Mouse (Mus musculus) erythroblast, embryonic 14.5 days (primary cell): ENCODE measurements at regions not wholly inside any gene's neighbourhood (a gene's known extent, or its start where the extent isn't known, plus 50 kb on each side); places are given as distances from the start of the nearest gene placed in this dataset.

Experiments used
- H3K27me3 ChIP-seq: 2 replicates; pipeline ENCODE4 v1.6.1; 2012; ENCODE audit warnings: inconsistent platforms; ENCODE audit not compliant: control insufficient read depth
- H3K36me3 ChIP-seq: 2 replicates; pipeline ENCODE4 v1.6.1; 2012; ENCODE audit warnings: mild to moderate bottlenecking, inconsistent platforms; ENCODE audit not compliant: control insufficient read depth
- H3K4me1 ChIP-seq: 2 replicates; pipeline ENCODE4 v1.6.1; 2012; ENCODE audit warnings: inconsistent platforms; ENCODE audit not compliant: control insufficient read depth
- H3K4me3 ChIP-seq: replicated peaks from 2 replicates; pipeline ENCODE3; 2012; ENCODE audit warnings: moderate library complexity, mild to moderate bottlenecking, inconsistent platforms
- H3K9me3 ChIP-seq: 2 replicates; pipeline ENCODE4 v1.6.1; 2012; ENCODE audit warnings: low read length, inconsistent platforms, mixed read lengths; ENCODE audit not compliant: control insufficient read depth
- GATA1 ChIP-seq: IDR thresholded peaks from 2 replicates; pipeline ENCODE4 v1.6.1; 2012; ENCODE audit warnings: low read length, inconsistent platforms, mixed read lengths
- TAL1 ChIP-seq: IDR thresholded peaks from 3 replicates; pipeline ENCODE4 v1.6.1; 2012; ENCODE audit warnings: low read length, inconsistent platforms, mixed read lengths

DNA sequence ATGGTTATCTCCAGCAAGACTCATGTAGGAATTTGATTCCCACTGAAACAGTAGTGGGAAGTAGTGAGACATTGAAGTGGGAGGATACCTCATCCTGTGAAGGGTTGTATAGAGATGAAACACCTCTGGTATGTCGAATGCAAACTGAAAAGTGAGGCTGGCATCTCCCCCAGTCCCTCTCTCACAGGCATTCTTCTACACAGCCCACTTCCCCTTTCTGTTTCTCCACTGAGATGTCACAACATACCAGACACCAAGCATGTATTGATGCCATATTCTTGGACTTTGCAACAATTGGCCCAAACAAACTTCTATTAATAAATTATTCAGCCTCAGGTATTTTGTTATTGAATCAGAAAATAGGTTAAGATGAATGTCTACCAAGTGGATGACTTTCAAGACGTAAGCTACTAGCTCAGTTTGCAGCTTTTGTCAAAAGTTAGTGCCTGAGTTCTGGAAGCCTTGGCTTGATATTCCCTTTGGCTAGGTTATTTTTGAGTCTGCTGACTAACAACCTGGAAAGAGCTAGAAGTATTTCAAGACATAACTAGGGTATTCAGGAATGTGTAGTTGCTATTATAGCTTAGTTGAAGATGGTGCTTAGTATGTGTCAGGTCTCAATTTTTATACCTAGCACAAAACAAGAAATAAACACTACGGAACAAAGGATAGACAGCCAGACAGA is 502.6 kb downstream of the Etnk1 start:
- H3K36me3 ChIP-seq = no peaks in the 10 kb centered on the region
- H3K27me3 ChIP-seq = no peaks in the 10 kb centered on the region
- TF ChIP-seq GATA1 = no peak
- no peak for TF ChIP-seq TAL1
- no peak overlapping the region for H3K4me3 ChIP-seq
- no peaks in the 10 kb centered on the region for H3K9me3 ChIP-seq
- no peaks in the 10 kb centered on the region for H3K4me1 ChIP-seq

- no peaks in the 10 kb centered on the region for H3K27me3 ChIP-seq
- TF ChIP-seq TAL1 (no peak), GATA1 (no peak)
- no peak overlapping the region for H3K4me3 ChIP-seq
- no peaks in the 10 kb centered on the region for H3K4me1 ChIP-seq
- 0 out of 2 replicates have a peak, but pooled peaks cover 2% of the 10 kb centered on the region for H3K9me3 ChIP-seq
- H3K36me3 ChIP-seq = no peaks in the 10 kb centered on the region
Observed at GRCm38 (mm10) chr6:143690131-143690530, 523.1 kb downstream of the Etnk1 start.

DNA sequence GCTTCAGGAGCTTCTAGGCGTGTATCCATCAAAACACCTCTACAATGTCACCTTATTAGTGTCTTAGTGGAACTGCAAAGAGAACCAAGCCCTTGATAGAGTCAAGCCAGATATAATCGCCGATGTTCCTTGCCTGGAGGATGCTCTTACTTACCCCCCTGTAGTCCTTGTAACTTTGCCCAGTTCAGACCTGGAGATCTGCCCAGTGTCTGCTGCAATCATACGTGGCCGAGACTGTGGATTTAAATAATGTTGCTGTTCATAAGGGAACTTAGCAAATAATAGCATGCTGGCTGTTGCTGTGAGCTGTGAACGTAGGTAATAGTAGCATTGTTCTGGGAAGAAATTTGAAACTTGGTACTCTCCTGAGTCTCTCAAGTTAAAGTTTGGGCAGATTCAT is 523.8 kb downstream of the Etnk1 start:
- no peak overlapping the region for H3K4me3 ChIP-seq
- H3K9me3 ChIP-seq = 0 out of 2 replicates have a peak, but pooled peaks cover 2% of the 10 kb centered on the region
- TF ChIP-seq TAL1 (no peak), GATA1 (no peak)
- no peaks in the 10 kb centered on the region for H3K27me3 ChIP-seq
- no peaks in the 10 kb centered on the region for H3K36me3 ChIP-seq
- H3K4me1 ChIP-seq = no peaks in the 10 kb centered on the region

GRCm38 (mm10) chr6:143697997-143698396 is 531.0 kb downstream of the Etnk1 start:
- TF ChIP-seq TAL1 (no peak), GATA1 (no peak)
- no peaks in the 10 kb centered on the region for H3K27me3 ChIP-seq
- no peak overlapping the region for H3K4me3 ChIP-seq
- no peaks in the 10 kb centered on the region for H3K9me3 ChIP-seq
- no peaks in the 10 kb centered on the region for H3K36me3 ChIP-seq
- no peaks in the 10 kb centered on the region for H3K4me1 ChIP-seq

GRCm38 (mm10) chr6:143703984-143704383 is 537.0 kb downstream of the Etnk1 start:
- Histone ChIP-seq H3K27me3 (no peaks in the 10 kb centered on the region), H3K9me3 (no peaks in the 10 kb centered on the region), H3K4me3 (no peak overlapping the region), H3K36me3 (no peaks in the 10 kb centered on the region), H3K4me1 (no peaks in the 10 kb centered on the region)
- no peak for TF ChIP-seq GATA1
- no peak for TF ChIP-seq TAL1

DNA sequence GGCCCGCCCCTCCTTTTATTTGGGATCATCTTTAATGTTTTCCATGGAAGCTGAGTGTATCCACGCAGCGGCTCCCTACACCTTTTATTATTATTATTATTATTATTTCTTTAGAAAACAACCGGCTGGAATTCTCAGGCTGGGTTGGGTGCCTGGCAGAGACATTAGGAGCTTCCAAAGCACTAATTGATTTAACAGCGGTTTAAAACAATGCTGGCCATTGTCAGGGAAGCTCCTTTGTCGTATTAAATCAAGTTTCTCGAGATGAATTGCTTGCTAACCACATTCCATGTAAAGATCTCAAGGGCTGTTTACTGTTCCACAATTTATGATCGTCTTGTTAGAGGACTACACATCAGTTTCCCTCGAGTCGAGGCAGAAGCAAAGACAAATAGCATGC is 539.4 kb downstream of the Etnk1 start:
- no peaks in the 10 kb centered on the region for H3K4me1 ChIP-seq
- H3K9me3 ChIP-seq = no peaks in the 10 kb centered on the region
- no peak for TF ChIP-seq GATA1
- no peak for TF ChIP-seq TAL1
- no peaks in the 10 kb centered on the region for H3K36me3 ChIP-seq
- no peak overlapping the region for H3K4me3 ChIP-seq
- H3K27me3 ChIP-seq = no peaks in the 10 kb centered on the region

DNA sequence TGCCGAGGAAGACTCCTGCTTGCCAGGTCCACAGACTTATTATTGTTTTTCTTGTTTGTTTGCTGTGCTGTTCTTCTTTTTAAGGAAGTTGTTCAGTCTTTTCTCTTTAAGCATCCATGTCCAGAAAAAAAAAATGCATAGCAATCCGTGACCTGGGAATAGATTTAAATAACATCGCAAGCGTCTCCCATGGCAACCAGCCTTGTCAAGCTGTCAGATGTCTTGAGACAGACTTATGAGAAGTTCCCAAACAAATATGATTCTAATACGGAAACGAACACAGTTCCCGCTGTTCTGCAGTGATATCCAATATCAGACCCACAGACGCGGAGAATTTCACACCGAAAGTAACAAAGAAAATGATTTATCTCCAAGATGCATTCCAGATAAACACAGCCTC is 547.4 kb downstream of the Etnk1 start:
- Histone ChIP-seq H3K4me1 (no peaks in the 10 kb centered on the region), H3K4me3 (no peak overlapping the region), H3K27me3 (no peaks in the 10 kb centered on the region), H3K9me3 (no peaks in the 10 kb centered on the region), H3K36me3 (no peaks in the 10 kb centered on the region)
- TF ChIP-seq GATA1 (no peak), TAL1 (no peak)

GRCm38 (mm10) chr6:143750074-143750473 is 583.1 kb downstream of the Etnk1 start:
- no peaks in the 10 kb centered on the region for H3K9me3 ChIP-seq
- no peaks in the 10 kb centered on the region for H3K36me3 ChIP-seq
- H3K4me1 ChIP-seq = no peaks in the 10 kb centered on the region
- H3K4me3 ChIP-seq = no peak overlapping the region
- H3K27me3 ChIP-seq = no peaks in the 10 kb centered on the region
- TF ChIP-seq TAL1 (no peak), GATA1 (no peak)

GRCm38 (mm10) chr6:143751076-143752070 is 584.4 kb downstream of the Etnk1 start:
- H3K4me3 ChIP-seq = peak overlapping the region; percentile 2
- H3K36me3 ChIP-seq = no peaks in the 10 kb centered on the region
- TF ChIP-seq GATA1 = no peak
- TF ChIP-seq TAL1 = no peak
- no peaks in the 10 kb centered on the region for H3K4me1 ChIP-seq
- no peaks in the 10 kb centered on the region for H3K9me3 ChIP-seq
- no peaks in the 10 kb centered on the region for H3K27me3 ChIP-seq
